Mouse (Mus musculus): ENCODE measurements around the gene Sbno2.

The Sbno2 gene

GRCm38 (mm10) chr10:80033511-80034391 lies 71.6 kb downstream of the Sbno2 start:
- DNase-seq: no peak

GRCm38 (mm10) chr10:80032799-80033480 lies 72.4 kb downstream of the Sbno2 start:
- no peak for DNase-seq

- no peak for DNase-seq
Observed at GRCm38 (mm10) chr10:80030736-80031135, 74.6 kb downstream of the Sbno2 start.

GRCm38 (mm10) chr10:80030191-80030590 lies 75.2 kb downstream of the Sbno2 start:
- no peak for DNase-seq

GRCm38 (mm10) chr10:80028521-80028846 lies 76.9 kb downstream of the Sbno2 start:
- no peak for DNase-seq

GRCm38 (mm10) chr10:80027681-80028520 lies 77.5 kb downstream of the Sbno2 start:
- no peak for DNase-seq

- DNase-seq: no peak
Observed at GRCm38 (mm10) chr10:80025889-80026288, 79.5 kb downstream of the Sbno2 start.

GRCm38 (mm10) chr10:80025463-80025862 lies 79.9 kb downstream of the Sbno2 start:
- no peak for DNase-seq

- DNase-seq: no peak
Observed at GRCm38 (mm10) chr10:80025044-80025347, 80.4 kb downstream of the Sbno2 start.

GRCm38 (mm10) chr10:80024229-80025043 lies 80.9 kb downstream of the Sbno2 start:
- no peak for DNase-seq

GRCm38 (mm10) chr10:80023758-80024157 lies 81.6 kb downstream of the Sbno2 start:
- no peak for DNase-seq

GRCm38 (mm10) chr10:80022806-80023205 lies 82.6 kb downstream of the Sbno2 start:
- no peak for DNase-seq

- no peak for DNase-seq
Observed at GRCm38 (mm10) chr10:80022164-80022563, 83.2 kb downstream of the Sbno2 start.

GRCm38 (mm10) chr10:80021320-80021641 lies 84.1 kb downstream of the Sbno2 start:
- no peak for DNase-seq

- DNase-seq: no peak
Observed at GRCm38 (mm10) chr10:80020603-80021319, 84.6 kb downstream of the Sbno2 start.

GRCm38 (mm10) chr10:80020191-80020590 lies 85.2 kb downstream of the Sbno2 start:
- DNase-seq: no peak

- no peak for DNase-seq
Observed at GRCm38 (mm10) chr10:80019471-80020131, 85.8 kb downstream of the Sbno2 start.

GRCm38 (mm10) chr10:80018739-80019297 lies 86.6 kb downstream of the Sbno2 start:
- no peak for DNase-seq

GRCm38 (mm10) chr10:80017771-80018170 lies 87.6 kb downstream of the Sbno2 start:
- DNase-seq: no peak

- no peak for DNase-seq
Observed at GRCm38 (mm10) chr10:80017361-80017760, 88.0 kb downstream of the Sbno2 start.

GRCm38 (mm10) chr10:80016931-80017330 lies 88.4 kb downstream of the Sbno2 start:
- no peak for DNase-seq
